Mouse (Mus musculus): ENCODE measurements around the gene Mxd3.

GRCm38 (mm10) chr13:55371740-55372139, 42.1 kb upstream of the Mxd3 start:
- TF ChIP-seq EP300 (IDR thresholded peaks at IDR 0.05; ENCODE audit: low read depth in 1 of 2, low read length in 2 of 2) (no peak), ZMIZ1 (IDR thresholded peaks at IDR 0.05; ENCODE audit: low read depth, low read length) (no peak), CTCF (IDR thresholded peaks at IDR 0.05 in 2 of 3, conservative IDR thresholded peaks at IDR 0.05 in 1 of 3; ENCODE audit: control insufficient read depth in 1 of 3, insufficient read depth in 1 of 3, low read depth in 2 of 3, low read length in 3 of 3, poor library complexity in 1 of 3, severe bottlenecking in 1 of 3) (no peak), BHLHE40 (IDR thresholded peaks at IDR 0.05; ENCODE audit: borderline replicate concordance, low read depth, low read length) (no peak), MAFK (IDR thresholded peaks at IDR 0.05; ENCODE audit: borderline replicate concordance, low read depth, low read length) (no peak), MYC (IDR thresholded peaks at IDR 0.05; ENCODE audit: low read depth, low read length) (no peak), ZKSCAN1 (IDR thresholded peaks at IDR 0.05; ENCODE audit: low read depth, low read length) (no peak), POLR2A (IDR thresholded peaks at IDR 0.05; ENCODE audit: control insufficient read depth in 1 of 2, insufficient read depth in 1 of 2, low read depth in 1 of 2, low read length in 2 of 2, poor library complexity in 1 of 2) (no peak), MAX (IDR thresholded peaks at IDR 0.05; ENCODE audit: low read length) (no peak), ZC3H11A (IDR thresholded peaks at IDR 0.05; ENCODE audit: low read depth, low read length) (no peak), POLR2AphosphoS2 (IDR thresholded peaks at IDR 0.05; ENCODE audit: low read length) (no peak), JUND (IDR thresholded peaks at IDR 0.05; ENCODE audit: low read depth, low read length) (no peak), MEF2A (IDR thresholded peaks at IDR 0.05; ENCODE audit: extremely low read depth, insufficient replicate concordance, low read depth, low read length, poor library complexity, severe bottlenecking) (no peak), SMC3 (IDR thresholded peaks at IDR 0.05; ENCODE audit: low read depth, low read length) (no peak)

All from MEL (cell line).